Mouse (Mus musculus) naive thymus-derived CD4-positive, alpha-beta T cell, adult 2 months (primary cell): Measurements from ENCODE around the gene Gm49405.

Source experiments
- DNase-seq: peaks from one replicate; pipeline ENCODE4 v3.0.0-alpha.2; 2011; ENCODE audit warnings: low read depth

The Gm49405 gene

GRCm38 (mm10) chr19:3988066-3988465 is 12.4 kb upstream of the Gm49405 start:
- no peak for DNase-seq

- DNase-seq = no peak
These were observed 11.7 kb upstream of the Gm49405 start for GRCm38 (mm10) chr19:3988750-3989149.

- no peak for DNase-seq
These were observed 9.6 kb upstream of the Gm49405 start for GRCm38 (mm10) chr19:3990804-3991203.

- DNase-seq = no peak
These were observed 8.9 kb upstream of the Gm49405 start for GRCm38 (mm10) chr19:3991562-3991961.

GRCm38 (mm10) chr19:3991966-3992365 is 8.5 kb upstream of the Gm49405 start:
- DNase-seq = no peak

- DNase-seq = no peak
These were observed 8.0 kb upstream of the Gm49405 start, which contains the start of gene Tbx10 for GRCm38 (mm10) chr19:3992416-3992815. Gene Tbx10, plus strand, starts transcription at chr19:3992752.

- DNase-seq = no peak
These were observed 5.5 kb upstream of the Gm49405 start for GRCm38 (mm10) chr19:3994932-3995331.

- DNase-seq = no peak
These were observed 4.9 kb upstream of the Gm49405 start for GRCm38 (mm10) chr19:3995505-3995904.

- no peak for DNase-seq
These were observed 4.3 kb upstream of the Gm49405 start for GRCm38 (mm10) chr19:3996106-3996505.

GRCm38 (mm10) chr19:3996747-3997146 is 3.7 kb upstream of the Gm49405 start:
- DNase-seq = no peak

GRCm38 (mm10) chr19:3997231-3997630 is 3.2 kb upstream of the Gm49405 start:
- DNase-seq = no peak

- DNase-seq = no peak
These were observed 2.1 kb upstream of the Gm49405 start for GRCm38 (mm10) chr19:3998335-3998734.

- peak; percentile 38 for DNase-seq
These were observed 1.2 kb upstream of the Gm49405 start for GRCm38 (mm10) chr19:3999121-3999730.

- no peak for DNase-seq
These were observed 611 bp downstream of the Gm49405 start for GRCm38 (mm10) chr19:4000949-4001525.

- DNase-seq = no peak
These were observed 1.3 kb downstream of the Gm49405 start for GRCm38 (mm10) chr19:4001752-4002151.

- no peak for DNase-seq
These were observed 2.7 kb downstream of the Gm49405 start, which contains the start of gene Doc2g for GRCm38 (mm10) chr19:4003112-4003511. Gene Doc2g, plus strand, starts transcription at chr19:4003313.

GRCm38 (mm10) chr19:4003641-4004040 is 3.2 kb downstream of the Gm49405 start:
- DNase-seq = no peak

GRCm38 (mm10) chr19:4004331-4004730 is 3.9 kb downstream of the Gm49405 start:
- no peak for DNase-seq

GRCm38 (mm10) chr19:4005091-4005490 is 4.7 kb downstream of the Gm49405 start:
- no peak for DNase-seq

- DNase-seq = no peak
These were observed 5.5 kb downstream of the Gm49405 start for GRCm38 (mm10) chr19:4005971-4006370.

GRCm38 (mm10) chr19:4011086-4011485 is 10.7 kb downstream of the Gm49405 start:
- DNase-seq = no peak

GRCm38 (mm10) chr19:4012432-4013022 is 12.1 kb downstream of the Gm49405 start, which contains the start of gene Ndufv1:
Gene Ndufv1, minus strand, starts transcription at chr19:4012806.
- DNase-seq = peak; percentile 96

GRCm38 (mm10) chr19:4013066-4013465 is 12.6 kb downstream of the Gm49405 start:
- no peak for DNase-seq
